Mouse (Mus musculus) liver, postnatal 0 days (tissue): ENCODE data around the gene Prss38.

Experiments used
- CTCF ChIP-seq: sonication (generic); IDR thresholded peaks from 2 replicates; pipeline ENCODE4 v1.5.1; 2016; ENCODE audit warnings: antibody characterized with exemption, low read depth
- EP300 ChIP-seq: IDR thresholded peaks from 2 replicates; pipeline ENCODE4 v1.6.1; 2016; ENCODE audit warnings: antibody characterized with exemption, low read depth, mild to moderate bottlenecking

- TF ChIP-seq EP300 (no peak), CTCF (no peak)
Measured at GRCm38 (mm10) chr11:59423010-59423588, 47.6 kb upstream of the Prss38 start.
